Mouse (Mus musculus) hindbrain, postnatal 0 days (tissue): Measurements from ENCODE around the gene Ahdc1. TPM values are rescaled to one million over a fixed set of nuclear protein-coding genes. Genes with fewer than 3 reads are reported as not detected.
"Not testable (repeated sequence)": the region's sequence is repeated elsewhere in the genome, so short reads cannot be mapped to it uniquely, and the experiment has no call there.

Source experiments
- ATAC-seq: fragments of 200-750 bp; cut with Nextera tagmentation; 2 replicates; pipeline ENCODE4 v1.8.0; 2017; ENCODE audit warnings: mild to moderate bottlenecking, moderate TSS enrichment, moderate library complexity
- DNase-seq: peaks from one replicate; pipeline ENCODE4 v3.0.0-alpha.2; 2015; ENCODE audit warnings: low spot score
- H3K27ac ChIP-seq: fragments of 300-500 bp; sonication (generic); 2 replicates; pipeline ENCODE4 v1.5.1; 2014; ENCODE audit warnings: mild to moderate bottlenecking
- H3K27me3 ChIP-seq: fragments of 300-500 bp; sonication (generic); 2 replicates; pipeline ENCODE4 v1.6.1; 2014; ENCODE audit warnings: low read length, mixed read lengths; ENCODE audit not compliant: insufficient read depth
- H3K36me3 ChIP-seq: fragments of 300-500 bp; sonication (generic); 2 replicates; pipeline ENCODE4 v1.6.1; 2014; ENCODE audit warnings: low read length, mixed read lengths; ENCODE audit not compliant: insufficient read depth
- H3K4me1 ChIP-seq: fragments of 300-500 bp; sonication (generic); 2 replicates; pipeline ENCODE4 v1.6.1; 2014; ENCODE audit warnings: antibody characterized with exemption, low read length, mixed read lengths; ENCODE audit not compliant: insufficient read depth
- H3K4me2 ChIP-seq: fragments of 300-500 bp; sonication (generic); 2 replicates; pipeline ENCODE4 v1.6.1; 2014; ENCODE audit warnings: low read depth, mild to moderate bottlenecking, low read length, moderate library complexity, mixed read lengths
- H3K4me3 ChIP-seq: fragments of 300-500 bp; sonication (generic); 2 replicates; pipeline ENCODE4 v1.5.1; 2014; ENCODE audit warnings: low read length
- H3K9ac ChIP-seq: fragments of 300-500 bp; sonication (generic); replicated peaks from 2 replicates; pipeline ENCODE4 v1.6.1; 2014; ENCODE audit warnings: mild to moderate bottlenecking, low read length, moderate library complexity, mixed read lengths
- H3K9me3 ChIP-seq: fragments of 300-500 bp; sonication (generic); 2 replicates; pipeline ENCODE4 v1.6.1; 2016; ENCODE audit warnings: low read length, mixed read lengths
- CTCF ChIP-seq: IDR thresholded peaks from 2 replicates; pipeline ENCODE4 v1.5.1; 2016; ENCODE audit warnings: antibody characterized with exemption, control low read depth, low read depth
- WGBS: fragments of 180-500 bp; shearing (Covaris S2); extraction: QIAGEN DNeasy Blood & Tissue Kit; methylation state at CpG from one replicate; pipeline ENCODE4 v1.1.7; 2014; 5-methylcytosine and 5-hydroxymethylcytosine counted together
- polyA plus RNA-seq: library from polyadenylated mRNA; unstranded; fragments of >200 nt; fragmentation: Nextera tagmentation; extraction: Ambion mirVana; gene quantifications from 2 replicates; pipeline ENCODE4 v1.2.1, GENCODE M21; 2015
- total RNA-seq: library from RNA; depleted of rRNA; stranded (reverse); fragments of >200 nt; gene quantifications from 2 replicates; pipeline ENCODE4 v1.2.3, GENCODE M21; 2014

Gene Ahdc1
- total and polyA plus RNA-seq, 2 experiments from 2014 or later: 10.8 to 106 TPM

- H3K4me3 ChIP-seq: no peak overlapping the region
- DNase-seq (no peak), ATAC-seq (no peak)
- H3K9me3 ChIP-seq: no peaks in the 10 kb centered on the region
- WGBS: 85% methylated on average over 6 of the region's 6 CpGs
- no peaks in the 10 kb centered on the region for H3K36me3 ChIP-seq
- H3K4me1 ChIP-seq: peaks cover 4% of the 10 kb centered on the region; the same call in 1 of the 2 replicates
- no peak for TF ChIP-seq CTCF
- H3K27ac ChIP-seq: no peak overlapping the region
- H3K9ac ChIP-seq: no peak overlapping the region
- H3K27me3 ChIP-seq: no peaks in the 10 kb centered on the region
- H3K4me2 ChIP-seq: no peak overlapping the region
Measured at GRCm38 (mm10) chr4:132988581-132989355, 22.3 kb upstream of the Ahdc1 start.

- H3K4me3 ChIP-seq: no peak overlapping the region
- TF ChIP-seq CTCF: no peak
- no peak overlapping the region for H3K27ac ChIP-seq
- H3K36me3 ChIP-seq: no peaks in the 10 kb centered on the region
- 65% methylated on average over 4 of the region's 4 CpGs for WGBS
- H3K27me3 ChIP-seq: no peaks in the 10 kb centered on the region
- H3K4me2 ChIP-seq: no peak overlapping the region
- H3K4me1 ChIP-seq: no peaks in the 10 kb centered on the region
- no peak overlapping the region for H3K9ac ChIP-seq
- DNase-seq (no peak), ATAC-seq (no peak)
- H3K9me3 ChIP-seq: no peaks in the 10 kb centered on the region
Measured at GRCm38 (mm10) chr4:132993553-132993952, 17.5 kb upstream of the Ahdc1 start.

GRCm38 (mm10) chr4:132997469-132998237 is 13.4 kb upstream of the Ahdc1 start:
- no peak for DNase-seq
- Histone ChIP-seq H3K4me3 (no peak overlapping the region), H3K4me1 (no peaks in the 10 kb centered on the region), H3K36me3 (no peaks in the 10 kb centered on the region), H3K27me3 (no peaks in the 10 kb centered on the region), H3K9me3 (no peaks in the 10 kb centered on the region), H3K9ac (no peak overlapping the region), H3K27ac (no peak overlapping the region), H3K4me2 (no peak overlapping the region)
- ATAC-seq: 0 out of 2 replicates have a peak, but pooled peaks have one; percentile 24
- TF ChIP-seq CTCF: no peak
- 48% methylated on average over 14 of the region's 14 CpGs for WGBS

GRCm38 (mm10) chr4:133002896-133003295 is 8.2 kb upstream of the Ahdc1 start:
- Histone ChIP-seq H3K4me1 (no peaks in the 10 kb centered on the region), H3K9me3 (no peaks in the 10 kb centered on the region), H3K9ac (peak overlapping the region; percentile 21; the same call in 1 of the 2 replicates), H3K27me3 (no peaks in the 10 kb centered on the region), H3K27ac (peak overlapping the region; percentile 42; the same call in 1 of the 2 replicates), H3K4me3 (no peak overlapping the region), H3K4me2 (no peak overlapping the region), H3K36me3 (no peaks in the 10 kb centered on the region)
- TF ChIP-seq CTCF: no peak
- peak; percentile 35; the same call in 1 of the 2 replicates for ATAC-seq
- 17% methylated on average over 10 of the region's 10 CpGs for WGBS
- DNase-seq: peak; percentile 73

- peak overlapping the region; percentile 42; the same call in 1 of the 2 replicates for H3K27ac ChIP-seq
- 41% methylated on average over 21 of the region's 21 CpGs for WGBS
- H3K4me3 ChIP-seq: no peak overlapping the region
- DNase-seq (peak; percentile 37), ATAC-seq (peak; percentile 41; the same call in 1 of the 2 replicates)
- no peaks in the 10 kb centered on the region for H3K36me3 ChIP-seq
- H3K27me3 ChIP-seq: no peaks in the 10 kb centered on the region
- no peak overlapping the region for H3K4me2 ChIP-seq
- H3K9me3 ChIP-seq: no peaks in the 10 kb centered on the region
- no peak for TF ChIP-seq CTCF
- peak overlapping the region; percentile 21; the same call in 1 of the 2 replicates for H3K9ac ChIP-seq
- no peaks in the 10 kb centered on the region for H3K4me1 ChIP-seq
Measured at GRCm38 (mm10) chr4:133003316-133004018, 7.6 kb upstream of the Ahdc1 start.

- Histone ChIP-seq H3K4me3 (no peak overlapping the region), H3K27me3 (0 out of 2 replicates have a peak, but pooled peaks cover 4% of the 10 kb centered on the region), H3K9ac (no peak overlapping the region), H3K36me3 (no peaks in the 10 kb centered on the region), H3K9me3 (no peaks in the 10 kb centered on the region), H3K4me2 (no peak overlapping the region), H3K4me1 (no peaks in the 10 kb centered on the region), H3K27ac (no peak overlapping the region)
- ATAC-seq: peak; percentile 54
- WGBS: 8% methylated on average over 3 of the region's 3 CpGs
- TF ChIP-seq CTCF: peak; percentile 100
- DNase-seq: peak; percentile 91
Measured at GRCm38 (mm10) chr4:133005233-133005632, 5.8 kb upstream of the Ahdc1 start.

GRCm38 (mm10) chr4:133005885-133006451 is 5.1 kb upstream of the Ahdc1 start:
- not testable (repeated sequence) for H3K36me3 ChIP-seq, H3K4me2 ChIP-seq, ATAC-seq, H3K27ac ChIP-seq, H3K27me3 ChIP-seq, DNase-seq, H3K9ac ChIP-seq, H3K9me3 ChIP-seq, H3K4me1 ChIP-seq, H3K4me3 ChIP-seq
- WGBS: 61% methylated on average over 6 of the region's 6 CpGs
